Mouse (Mus musculus) midbrain, embryonic 13.5 days (tissue): Measurements from ENCODE around the gene Lrrc55. TPM values are rescaled to one million over a fixed set of nuclear protein-coding genes. Genes with fewer than 3 reads are reported as not detected.
A peak's percentile ranks its signal among the peaks of the same experiment; 100 is the strongest.

ENCODE experiments used
- ATAC-seq: fragments of 200-750 bp; cut with Nextera tagmentation; 2 replicates; pipeline ENCODE4 v1.8.0; 2017; ENCODE audit warnings: mild to moderate bottlenecking, moderate TSS enrichment, moderate library complexity
- H3K27ac ChIP-seq: fragments of 300-500 bp; sonication (generic); 2 replicates; pipeline ENCODE4 v1.5.1; 2015; ENCODE audit warnings: inconsistent platforms, mild to moderate bottlenecking, moderate library complexity
- H3K27me3 ChIP-seq: fragments of 300-500 bp; sonication (generic); 2 replicates; pipeline ENCODE4 v1.6.1; 2015; ENCODE audit warnings: mild to moderate bottlenecking, inconsistent platforms
- H3K36me3 ChIP-seq: fragments of 300-500 bp; sonication (generic); 2 replicates; pipeline ENCODE4 v1.6.1; 2015; ENCODE audit warnings: mild to moderate bottlenecking, inconsistent platforms
- H3K4me1 ChIP-seq: fragments of 300-500 bp; sonication (generic); replicated peaks from 2 replicates; pipeline ENCODE4 v1.6.1; 2015; ENCODE audit warnings: inconsistent platforms
- H3K4me2 ChIP-seq: fragments of 300-500 bp; sonication (generic); replicated peaks from 2 replicates; pipeline ENCODE4 v1.6.1; 2015; ENCODE audit warnings: moderate library complexity, mild to moderate bottlenecking, inconsistent platforms
- H3K4me3 ChIP-seq: fragments of 300-500 bp; sonication (generic); replicated peaks from 2 replicates; pipeline ENCODE4 v1.5.1; 2015; ENCODE audit warnings: mild to moderate bottlenecking, inconsistent platforms
- H3K9ac ChIP-seq: fragments of 300-500 bp; sonication (generic); replicated peaks from 2 replicates; pipeline ENCODE4 v1.6.1; 2015; ENCODE audit warnings: mild to moderate bottlenecking, inconsistent platforms
- H3K9me3 ChIP-seq: fragments of 300-500 bp; sonication (generic); 2 replicates; pipeline ENCODE4 v1.6.1; 2016; ENCODE audit warnings: mild to moderate bottlenecking, inconsistent platforms
- WGBS: fragments of 180-500 bp; shearing (Covaris S2); methylation state at CpG from one replicate; pipeline ENCODE4 v1.1.7; 2015; 5-methylcytosine and 5-hydroxymethylcytosine counted together
- polyA plus RNA-seq: library from polyadenylated mRNA; unstranded; fragments of >200 nt; fragmentation: Nextera tagmentation; extraction: Ambion mirVana; gene quantifications from 2 replicates; pipeline ENCODE4 v1.2.1, GENCODE M21; 2015

Gene Lrrc55
- polyA plus RNA-seq, 1 experiment from 2014 or later = 7.6 TPM

- 60% methylated on average over 7 of the region's 7 CpGs for WGBS
- H3K4me3 ChIP-seq = no peak overlapping the region
- no peaks in the 10 kb centered on the region for H3K36me3 ChIP-seq
- no peak overlapping the region for H3K9ac ChIP-seq
- ATAC-seq = no peak
- no peaks in the 10 kb centered on the region for H3K9me3 ChIP-seq
- H3K27ac ChIP-seq = no peak overlapping the region
- no peak overlapping the region for H3K4me2 ChIP-seq
- peaks cover 19% of the 10 kb centered on the region for H3K4me1 ChIP-seq
- H3K27me3 ChIP-seq = no peaks in the 10 kb centered on the region
Measured at GRCm38 (mm10) chr2:85163311-85164047, 33.5 kb downstream of the Lrrc55 start.

GRCm38 (mm10) chr2:85161638-85162093 lies 35.3 kb downstream of the Lrrc55 start:
- peaks cover 19% of the 10 kb centered on the region for H3K4me1 ChIP-seq
- no peaks in the 10 kb centered on the region for H3K9me3 ChIP-seq
- H3K36me3 ChIP-seq = no peaks in the 10 kb centered on the region
- no peaks in the 10 kb centered on the region for H3K27me3 ChIP-seq
- peak; percentile 68 for ATAC-seq
- WGBS = 20% methylated on average over 1 of the region's 1 CpGs
- H3K9ac ChIP-seq = no peak overlapping the region
- H3K4me2 ChIP-seq = no peak overlapping the region
- H3K27ac ChIP-seq = peak overlapping the region; percentile 68
- H3K4me3 ChIP-seq = no peak overlapping the region

- ATAC-seq = peak; percentile 83
- H3K9me3 ChIP-seq = no peaks in the 10 kb centered on the region
- no peak overlapping the region for H3K9ac ChIP-seq
- no peak overlapping the region for H3K4me3 ChIP-seq
- H3K36me3 ChIP-seq = no peaks in the 10 kb centered on the region
- WGBS = 77% methylated on average over 4 of the region's 4 CpGs
- H3K4me1 ChIP-seq = peaks cover 19% of the 10 kb centered on the region
- peak overlapping the region; percentile 68 for H3K27ac ChIP-seq
- no peaks in the 10 kb centered on the region for H3K27me3 ChIP-seq
- no peak overlapping the region for H3K4me2 ChIP-seq
Measured at GRCm38 (mm10) chr2:85160901-85161637, 35.9 kb downstream of the Lrrc55 start.

- ATAC-seq = no peak
- Histone ChIP-seq H3K9me3 (no peaks in the 10 kb centered on the region), H3K4me2 (no peak overlapping the region), H3K36me3 (no peaks in the 10 kb centered on the region), H3K4me1 (peaks cover 19% of the 10 kb centered on the region), H3K9ac (no peak overlapping the region), H3K27me3 (no peaks in the 10 kb centered on the region), H3K27ac (no peak overlapping the region), H3K4me3 (no peak overlapping the region)
- WGBS = 87% methylated on average over 3 of the region's 3 CpGs
Measured at GRCm38 (mm10) chr2:85157382-85157781, 39.6 kb downstream of the Lrrc55 start.

- Histone ChIP-seq H3K9ac (no peak overlapping the region), H3K4me2 (no peak overlapping the region), H3K4me3 (no peak overlapping the region), H3K36me3 (no peaks in the 10 kb centered on the region), H3K27ac (no peak overlapping the region), H3K27me3 (no peaks in the 10 kb centered on the region), H3K9me3 (no peaks in the 10 kb centered on the region), H3K4me1 (peaks cover 9% of the 10 kb centered on the region)
- WGBS = 87% methylated on average over 5 of the region's 5 CpGs
- ATAC-seq = no peak
Measured at GRCm38 (mm10) chr2:85156136-85156535, 40.9 kb downstream of the Lrrc55 start.

- Histone ChIP-seq H3K27ac (no peak overlapping the region), H3K36me3 (no peaks in the 10 kb centered on the region), H3K27me3 (no peaks in the 10 kb centered on the region), H3K9ac (no peak overlapping the region), H3K4me3 (no peak overlapping the region), H3K9me3 (no peaks in the 10 kb centered on the region), H3K4me2 (no peak overlapping the region), H3K4me1 (peaks cover under 1% of the 10 kb centered on the region)
- WGBS = 81% methylated on average over 9 of the region's 9 CpGs
- ATAC-seq = no peak
Measured at GRCm38 (mm10) chr2:85155334-85155733, 41.7 kb downstream of the Lrrc55 start.

- Histone ChIP-seq H3K4me2 (no peak overlapping the region), H3K9ac (no peak overlapping the region), H3K36me3 (no peaks in the 10 kb centered on the region), H3K27me3 (no peaks in the 10 kb centered on the region), H3K4me3 (no peak overlapping the region), H3K27ac (no peak overlapping the region), H3K9me3 (no peaks in the 10 kb centered on the region), H3K4me1 (no peaks in the 10 kb centered on the region)
- 91% methylated on average over 2 of the region's 2 CpGs for WGBS
- no peak for ATAC-seq
Measured at GRCm38 (mm10) chr2:85151233-85151632, 45.8 kb downstream of the Lrrc55 start.

- no peak for ATAC-seq
- WGBS = 82% methylated on average over 1 of the region's 1 CpGs
- no peak overlapping the region for H3K4me2 ChIP-seq
- H3K27me3 ChIP-seq = no peaks in the 10 kb centered on the region
- H3K4me3 ChIP-seq = no peak overlapping the region
- H3K4me1 ChIP-seq = no peaks in the 10 kb centered on the region
- H3K27ac ChIP-seq = no peak overlapping the region
- no peaks in the 10 kb centered on the region for H3K9me3 ChIP-seq
- no peaks in the 10 kb centered on the region for H3K36me3 ChIP-seq
- H3K9ac ChIP-seq = no peak overlapping the region
Measured at GRCm38 (mm10) chr2:85150373-85150772, 46.6 kb downstream of the Lrrc55 start.

GRCm38 (mm10) chr2:85147481-85147880 lies 49.5 kb downstream of the Lrrc55 start:
- Histone ChIP-seq H3K9ac (no peak overlapping the region), H3K4me3 (no peak overlapping the region), H3K4me2 (no peak overlapping the region), H3K27ac (no peak overlapping the region), H3K9me3 (no peaks in the 10 kb centered on the region), H3K4me1 (no peaks in the 10 kb centered on the region), H3K27me3 (no peaks in the 10 kb centered on the region), H3K36me3 (no peaks in the 10 kb centered on the region)
- ATAC-seq = no peak
- 93% methylated on average over 2 of the region's 2 CpGs for WGBS

- H3K9me3 ChIP-seq = no peaks in the 10 kb centered on the region
- H3K27ac ChIP-seq = no peak overlapping the region
- H3K4me2 ChIP-seq = no peak overlapping the region
- no peak for ATAC-seq
- H3K4me1 ChIP-seq = no peaks in the 10 kb centered on the region
- H3K36me3 ChIP-seq = no peaks in the 10 kb centered on the region
- 73% methylated on average over 3 of the region's 3 CpGs for WGBS
- H3K9ac ChIP-seq = no peak overlapping the region
- H3K4me3 ChIP-seq = no peak overlapping the region
- H3K27me3 ChIP-seq = no peaks in the 10 kb centered on the region
Measured at GRCm38 (mm10) chr2:85145346-85145745, 51.7 kb downstream of the Lrrc55 start.

GRCm38 (mm10) chr2:85144908-85145307 lies 52.1 kb downstream of the Lrrc55 start:
- ATAC-seq = no peak
- Histone ChIP-seq H3K27ac (no peak overlapping the region), H3K4me2 (no peak overlapping the region), H3K9me3 (no peaks in the 10 kb centered on the region), H3K4me1 (no peaks in the 10 kb centered on the region), H3K4me3 (no peak overlapping the region), H3K36me3 (no peaks in the 10 kb centered on the region), H3K9ac (no peak overlapping the region), H3K27me3 (no peaks in the 10 kb centered on the region)
- 80% methylated on average over 2 of the region's 2 CpGs for WGBS

GRCm38 (mm10) chr2:85140833-85141232 lies 56.2 kb downstream of the Lrrc55 start:
- H3K4me2 ChIP-seq = no peak overlapping the region
- no peak overlapping the region for H3K9ac ChIP-seq
- H3K9me3 ChIP-seq = no peaks in the 10 kb centered on the region
- no peak overlapping the region for H3K4me3 ChIP-seq
- no peaks in the 10 kb centered on the region for H3K27me3 ChIP-seq
- H3K4me1 ChIP-seq = no peaks in the 10 kb centered on the region
- H3K27ac ChIP-seq = no peak overlapping the region
- ATAC-seq = no peak
- H3K36me3 ChIP-seq = no peaks in the 10 kb centered on the region
